Mouse (Mus musculus) ZHBTc4 (cell line): ENCODE results near the gene Stk25.

Source experiments
- DNase-seq: peaks from one replicate; pipeline ENCODE4 v3.0.0-alpha.2; 2011; ENCODE audit warnings: low read depth, low spot score

Gene Stk25

DNA sequence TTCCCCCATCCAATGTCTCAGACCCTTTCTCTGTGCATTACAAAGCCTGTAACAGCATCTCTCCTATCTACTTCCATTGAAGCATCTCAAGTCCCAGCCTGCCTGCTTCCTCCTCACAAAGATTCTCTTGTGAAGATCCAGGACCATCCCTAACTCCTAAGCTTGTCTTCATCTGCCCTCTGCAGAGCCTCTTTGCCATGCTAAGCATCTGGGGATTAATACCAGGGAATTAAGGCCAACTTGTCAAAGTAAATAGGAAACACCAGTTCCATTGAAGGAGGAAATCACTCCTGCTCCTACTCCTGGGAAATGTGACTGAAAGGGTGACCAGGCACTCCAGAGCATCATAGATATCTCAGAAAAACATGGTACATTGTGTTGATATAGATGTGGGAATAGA lies 11.5 kb upstream of the Stk25 start:
- DNase-seq: no peak

GRCm38 (mm10) chr1:93668791-93669548 lies 10.5 kb upstream of the Stk25 start:
- DNase-seq: peak; percentile 90

GRCm38 (mm10) chr1:93667760-93668400 lies 9.4 kb upstream of the Stk25 start:
- peak; percentile 91 for DNase-seq

DNA sequence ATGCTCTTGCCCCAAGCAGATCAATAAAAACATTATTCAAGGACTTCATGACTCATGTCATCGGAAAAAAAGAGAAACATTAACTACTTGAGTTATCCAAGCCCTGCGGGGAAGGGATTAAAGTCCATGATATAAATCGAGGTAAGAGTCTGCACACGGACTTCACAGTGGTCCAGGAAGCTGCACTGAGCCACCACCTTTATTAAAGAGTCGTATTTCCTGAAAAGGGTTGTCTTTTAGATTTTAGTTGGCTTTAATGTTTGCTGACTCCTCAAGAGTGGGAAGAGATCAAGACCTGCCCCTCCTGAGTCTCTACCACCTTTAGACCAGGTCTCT lies 1.5 kb downstream of the Stk25 start:
- no peak for DNase-seq

DNA sequence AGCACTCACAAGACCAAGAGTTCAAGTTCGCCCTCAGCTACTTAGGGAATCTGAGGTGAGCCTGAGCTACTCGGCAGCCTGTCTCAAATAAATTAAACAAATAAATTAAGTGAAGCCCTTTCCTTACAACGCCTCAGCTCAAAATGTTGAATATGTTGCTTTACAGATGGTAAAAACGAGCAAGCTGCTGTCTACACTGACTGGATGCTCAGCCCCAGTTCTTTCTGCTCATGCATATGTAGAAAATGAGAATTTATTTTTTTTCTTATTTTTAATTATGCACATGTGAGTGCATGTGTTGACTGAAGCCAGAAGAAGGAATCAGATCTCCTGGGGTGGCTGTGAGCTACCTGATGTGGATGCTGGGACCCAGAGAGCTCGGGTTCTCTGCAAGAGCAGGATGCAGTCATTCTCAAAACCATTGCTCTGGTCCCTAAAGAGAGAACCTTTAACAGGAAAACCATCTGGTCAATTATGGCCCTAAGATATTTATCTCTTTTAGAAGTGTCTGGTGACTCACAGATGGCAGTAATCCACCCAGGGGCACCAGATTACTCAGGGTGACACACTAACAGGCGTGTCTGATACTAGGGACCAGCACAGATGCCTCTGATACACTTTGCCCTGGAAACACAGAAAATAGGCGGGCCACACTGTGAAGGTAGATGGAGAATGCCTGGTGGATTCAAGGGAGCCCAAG lies 2.0 kb downstream of the Stk25 start:
- no peak for DNase-seq

GRCm38 (mm10) chr1:93654798-93655197 lies 3.7 kb downstream of the Stk25 start:
- DNase-seq: no peak

DNA sequence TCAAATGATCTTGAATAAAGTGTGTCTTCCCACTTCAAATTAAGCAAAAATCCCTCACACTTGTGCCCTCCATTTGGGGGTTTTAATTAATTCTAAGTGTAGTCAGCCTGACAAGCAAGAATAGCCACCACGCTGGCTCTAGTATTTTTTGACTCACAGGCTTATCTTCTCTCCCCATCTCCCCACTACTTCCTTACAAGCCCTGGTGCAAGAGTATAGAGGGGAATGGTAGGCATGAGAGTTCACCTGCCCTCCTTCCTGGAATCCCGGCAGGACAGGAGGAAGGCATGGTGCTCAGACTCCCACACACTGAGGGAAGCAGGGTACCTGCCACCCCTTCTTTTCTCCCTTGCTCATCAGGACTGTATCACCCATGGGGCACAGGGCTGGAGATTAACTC lies 4.2 kb downstream of the Stk25 start:
- no peak for DNase-seq

- no peak for DNase-seq
Measured at GRCm38 (mm10) chr1:93649604-93650172, 8.8 kb downstream of the Stk25 start.

GRCm38 (mm10) chr1:93642692-93643091 lies 15.8 kb downstream of the Stk25 start:
- DNase-seq: no peak

GRCm38 (mm10) chr1:93641978-93642377 lies 16.5 kb downstream of the Stk25 start:
- DNase-seq: no peak

GRCm38 (mm10) chr1:93636211-93636897 lies 22.1 kb downstream of the Stk25 start:
- peak; percentile 18 for DNase-seq

DNA sequence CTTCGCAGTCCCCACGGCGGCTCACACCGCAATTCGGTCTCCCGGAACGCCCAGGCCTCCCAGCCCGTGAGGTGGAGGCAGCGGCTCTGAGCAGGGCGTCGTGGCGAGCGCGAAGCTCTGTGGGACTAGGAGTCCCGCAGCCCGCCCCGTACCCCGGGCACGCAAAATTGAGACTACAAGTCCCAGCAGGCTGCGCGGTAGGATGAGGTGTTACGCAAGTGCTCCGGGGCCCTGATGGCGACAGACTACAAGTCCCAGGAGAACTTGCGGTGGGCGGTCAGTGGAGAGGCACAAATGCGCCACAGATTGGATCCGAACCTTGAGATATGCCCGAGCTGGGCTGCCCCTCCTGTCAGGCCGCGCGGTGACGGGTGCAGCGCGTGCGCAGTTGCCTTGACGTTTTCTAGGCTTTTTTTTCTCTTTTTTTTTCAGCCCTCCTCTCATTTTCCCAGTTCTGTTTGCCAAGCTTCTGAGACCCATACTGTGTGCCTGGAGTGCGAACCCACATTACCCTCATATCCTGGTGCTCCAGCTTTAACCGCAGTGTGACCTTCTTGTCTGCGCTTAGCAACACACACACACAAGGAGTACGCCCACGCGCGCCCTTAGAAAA lies 22.8 kb downstream of the Stk25 start:
- peak; percentile 99 for DNase-seq

DNA sequence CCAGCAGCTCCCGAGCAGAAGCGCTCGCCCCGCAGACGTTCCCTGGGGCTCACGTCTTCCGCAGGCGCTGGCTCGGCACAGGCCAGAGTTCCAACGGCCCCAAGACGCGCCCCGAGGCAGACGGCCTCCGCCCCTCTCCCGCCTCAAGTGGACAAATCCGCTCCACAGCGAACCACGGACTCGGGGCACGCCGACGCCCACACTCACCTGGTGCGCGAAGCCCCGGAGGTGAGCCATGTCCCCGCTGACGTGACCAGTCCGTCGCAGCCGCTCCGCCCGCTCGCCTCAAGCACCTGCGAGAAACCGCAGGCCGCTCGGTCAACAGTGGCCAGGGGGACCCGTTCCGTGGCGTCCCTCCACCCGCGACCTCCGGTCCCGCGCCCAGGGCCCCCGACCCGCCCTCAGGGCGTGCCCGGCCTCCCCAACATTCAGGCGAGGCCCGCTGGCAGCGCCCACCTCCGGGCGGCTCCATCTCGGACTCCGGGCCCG lies 23.3 kb downstream of the Stk25 start:
- DNase-seq: peak; percentile 60

DNA sequence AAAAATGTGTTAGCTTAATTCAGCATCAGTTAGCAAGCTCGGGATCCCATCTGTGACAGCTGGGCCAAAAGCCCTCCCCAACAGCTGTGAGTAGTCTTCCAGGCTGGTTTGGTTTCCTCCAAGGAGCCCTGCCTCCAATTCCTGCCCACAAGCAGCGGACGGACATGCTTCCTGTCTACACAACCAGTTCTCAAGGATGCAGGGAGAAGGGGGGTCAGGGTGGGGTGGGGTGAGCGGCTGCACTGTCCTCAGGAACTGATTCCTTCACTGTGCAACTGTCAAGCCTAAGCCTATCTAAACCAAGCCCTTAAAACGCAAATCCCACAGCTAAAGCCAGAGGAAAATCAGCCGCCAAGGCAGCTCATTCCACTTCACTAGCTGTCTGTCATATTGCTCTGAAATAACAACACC lies 24.0 kb downstream of the Stk25 start:
- peak; percentile 28 for DNase-seq

DNA sequence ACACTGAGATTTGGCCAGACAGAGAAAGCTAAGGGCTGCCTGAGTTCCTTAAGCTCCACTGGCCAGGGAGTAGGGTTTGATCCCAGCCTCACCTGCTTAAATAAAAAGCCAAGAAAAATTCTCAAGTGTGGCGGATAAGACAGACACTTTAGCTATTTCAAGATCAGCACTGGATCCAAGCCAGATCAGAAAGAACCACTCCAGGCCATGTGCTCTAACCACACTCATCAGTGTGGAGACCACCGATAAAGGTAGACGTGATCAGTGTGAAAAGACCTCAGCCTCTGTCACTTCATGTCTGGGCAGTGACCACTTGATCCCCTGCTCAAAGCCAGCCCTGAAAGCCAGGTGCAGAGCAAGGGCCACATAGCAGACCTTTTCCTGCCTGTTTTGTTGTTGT lies 25.7 kb downstream of the Stk25 start:
- no peak for DNase-seq

DNA sequence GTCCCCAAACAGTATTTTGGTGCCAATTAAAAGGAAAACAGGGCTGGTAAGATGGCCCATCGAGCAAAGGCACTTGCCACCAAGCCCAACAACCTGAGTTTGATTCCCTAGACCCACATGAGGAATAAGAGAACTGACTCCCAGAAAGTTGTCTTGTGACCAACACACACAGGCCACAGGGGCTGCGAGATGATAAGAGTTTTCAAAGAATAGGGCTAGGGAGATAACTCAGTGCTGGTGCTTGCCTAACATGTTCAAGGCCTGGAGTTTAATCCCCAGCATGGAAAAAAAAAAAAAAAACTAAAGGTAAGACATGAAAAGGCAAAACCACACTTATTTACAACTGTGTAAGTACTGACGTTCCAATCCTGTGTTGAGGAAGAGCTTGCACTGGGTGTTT lies 27.7 kb downstream of the Stk25 start:
- no peak for DNase-seq

GRCm38 (mm10) chr1:93624502-93624901 lies 34.0 kb downstream of the Stk25 start:
- DNase-seq: no peak

DNA sequence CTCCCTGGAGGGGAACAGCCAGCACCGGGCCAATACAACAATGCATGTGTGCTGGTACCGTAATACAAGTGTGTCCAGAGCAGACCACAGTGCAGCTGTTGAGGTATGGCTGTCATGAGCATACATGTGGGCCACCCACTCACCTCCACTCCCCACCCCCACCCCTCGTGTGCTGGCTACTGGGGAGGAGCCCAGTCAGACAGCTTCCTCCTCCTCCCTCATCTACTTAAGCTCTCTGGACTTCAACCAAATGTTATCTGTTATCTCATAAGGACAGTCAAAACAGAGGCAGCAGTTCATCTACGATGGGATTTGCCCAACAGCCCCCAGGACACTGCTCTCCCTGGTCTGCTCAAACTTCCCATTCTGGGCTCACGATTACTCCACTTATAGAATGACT lies 39.5 kb downstream of the Stk25 start:
- DNase-seq: no peak

DNA sequence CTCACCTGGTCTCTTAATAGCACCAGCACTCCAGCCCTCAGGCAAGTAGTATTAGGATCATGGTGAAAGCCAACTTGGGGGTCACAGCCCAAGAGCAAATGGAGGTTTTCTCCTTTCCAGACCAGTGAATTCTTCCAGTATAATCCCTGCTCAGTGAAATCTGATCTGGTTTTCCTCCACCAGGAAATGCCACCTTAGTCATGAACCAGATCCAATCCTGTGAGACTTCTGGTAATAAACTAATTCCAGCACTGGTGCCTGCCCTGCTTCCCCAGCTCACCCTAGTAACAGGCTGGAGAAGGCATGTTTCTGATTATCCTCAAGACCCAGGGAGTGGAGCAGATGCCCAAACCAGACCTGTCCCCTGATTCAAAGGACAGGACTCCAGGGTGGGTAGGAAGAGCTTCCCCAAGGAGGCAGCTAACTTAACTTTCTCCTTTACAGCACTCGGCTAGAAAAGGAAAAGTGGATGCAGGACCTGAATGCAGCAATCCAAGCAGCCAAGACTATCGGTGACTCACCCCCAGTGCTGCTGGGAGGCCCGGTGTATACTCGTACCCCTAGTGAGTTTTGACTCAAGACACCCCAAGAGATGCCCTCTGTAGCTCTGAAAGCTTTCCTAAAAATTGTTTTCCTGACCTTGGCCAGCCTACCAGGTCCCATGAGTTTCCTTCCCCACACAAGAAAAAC lies 40.3 kb downstream of the Stk25 start:
- DNase-seq: no peak

- no peak for DNase-seq
Measured at GRCm38 (mm10) chr1:93609762-93610161, 48.7 kb downstream of the Stk25 start.
